Mouse (Mus musculus) spleen, adult 18-20 months (tissue): ENCODE data around the gene Gm8257.
"Not testable (repeated sequence)": the region's sequence is repeated elsewhere in the genome, so short reads cannot be mapped to it uniquely, and the experiment has no call there.

ENCODE experiments used
- DNase-seq, 2 experiments: peaks; one replicate each; pipeline ENCODE4 v3.0.0; 2022; ENCODE audit warnings: mixed read lengths in 2 of 2

Gene Gm8257

GRCm38 (mm10) chr14:44706356-44706755 lies at the start of gene Gm8257:
Gm8257 (minus strand) TSS chr14:44706456.
- not testable (repeated sequence) for DNase-seq

GRCm38 (mm10) chr14:44750240-44750639 lies 44.0 kb upstream of the Gm8257 start, which contains the start of gene Gm8267:
Gm8267 (minus strand) TSS chr14:44750340.
- DNase-seq: no peak

- DNase-seq: not testable (repeated sequence)
Measured at GRCm38 (mm10) chr14:44742789-44743188, 36.5 kb upstream of the Gm8257 start.

- not testable (repeated sequence) for DNase-seq
Measured at GRCm38 (mm10) chr14:44730711-44731110, 24.5 kb upstream of the Gm8257 start.

GRCm38 (mm10) chr14:44627737-44628136 lies 78.5 kb downstream of the Gm8257 start, which contains the start of gene Gm5624:
Gm5624 (minus strand) TSS chr14:44627938.
- not testable (repeated sequence) for DNase-seq
